Mouse (Mus musculus) forebrain, embryonic 15.5 days (tissue): ENCODE data around the gene Ghrl. TPM values are rescaled to one million over a fixed set of nuclear protein-coding genes. Genes with fewer than 3 reads are reported as not detected.
A peak's percentile ranks its signal among the peaks of the same experiment; 100 is the strongest.

Experiments used
- ATAC-seq: fragments of 200-750 bp; cut with Nextera tagmentation; replicated peaks from 2 replicates; pipeline ENCODE4 v1.8.0; 2017; ENCODE audit warnings: mild to moderate bottlenecking, moderate TSS enrichment, moderate library complexity
- H3K27ac ChIP-seq: fragments of 300-500 bp; sonication (generic); replicated peaks from 2 replicates; pipeline ENCODE4 v1.5.1; 2015; ENCODE audit warnings: mild to moderate bottlenecking, inconsistent platforms
- H3K27me3 ChIP-seq: fragments of 300-500 bp; sonication (generic); 2 replicates; pipeline ENCODE4 v1.6.1; 2015; ENCODE audit warnings: inconsistent platforms
- H3K36me3 ChIP-seq: fragments of 300-500 bp; sonication (generic); 2 replicates; pipeline ENCODE4 v1.6.1; 2015; ENCODE audit warnings: mild to moderate bottlenecking, inconsistent platforms
- H3K4me1 ChIP-seq: fragments of 300-500 bp; sonication (generic); 2 replicates; pipeline ENCODE4 v1.6.1; 2015; ENCODE audit warnings: inconsistent platforms
- H3K4me2 ChIP-seq: fragments of 300-500 bp; sonication (generic); replicated peaks from 2 replicates; pipeline ENCODE4 v1.6.1; 2015; ENCODE audit warnings: mild to moderate bottlenecking, inconsistent platforms
- H3K4me3 ChIP-seq: fragments of 300-500 bp; sonication (generic); 2 replicates; pipeline ENCODE4 v1.5.1; 2015; ENCODE audit warnings: mild to moderate bottlenecking, inconsistent platforms
- H3K9ac ChIP-seq: fragments of 300-500 bp; sonication (generic); replicated peaks from 2 replicates; pipeline ENCODE4 v1.6.1; 2015; ENCODE audit warnings: mild to moderate bottlenecking, inconsistent platforms
- H3K9me3 ChIP-seq: fragments of 300-500 bp; sonication (generic); 2 replicates; pipeline ENCODE4 v1.6.1; 2016; ENCODE audit warnings: inconsistent platforms
- WGBS: fragments of 180-500 bp; shearing (Covaris S2); methylation state at CpG from one replicate; pipeline ENCODE4 v1.1.7; 2015; ENCODE audit warnings: mixed read lengths; 5-methylcytosine and 5-hydroxymethylcytosine counted together
- polyA plus RNA-seq: library from polyadenylated mRNA; unstranded; fragments of >200 nt; fragmentation: Nextera tagmentation; extraction: Ambion mirVana; gene quantifications from 2 replicates; pipeline ENCODE4 v1.2.1, GENCODE M21; 2015

Gene Ghrl
- polyA plus RNA-seq, 1 experiment from 2014 or later = 0.41 TPM

GRCm38 (mm10) chr6:113695766-113696355, 23.8 kb downstream of the Ghrl start:
- Histone ChIP-seq H3K4me1 (peaks cover 25% of the 10 kb centered on the region), H3K27ac (no peak overlapping the region), H3K27me3 (no peaks in the 10 kb centered on the region), H3K4me3 (peak overlapping the region; percentile 94), H3K9ac (0 out of 2 replicates have a peak overlapping the region, but pooled peaks have one; percentile 40), H3K9me3 (no peaks in the 10 kb centered on the region), H3K4me2 (peak overlapping the region; percentile 98; the same call in 1 of the 2 replicates), H3K36me3 (0 out of 2 replicates have a peak, but pooled peaks cover 6% of the 10 kb centered on the region)
- no peak for ATAC-seq
- 81% methylated on average over 4 of the region's 4 CpGs for WGBS

- H3K27me3 ChIP-seq = no peaks in the 10 kb centered on the region
These were observed 24.5 kb downstream of the Ghrl start for GRCm38 (mm10) chr6:113695203-113695602.

GRCm38 (mm10) chr6:113693377-113693776, 26.3 kb downstream of the Ghrl start:
- no peaks in the 10 kb centered on the region for H3K36me3 ChIP-seq
- H3K4me3 ChIP-seq = no peak overlapping the region
- no peaks in the 10 kb centered on the region for H3K9me3 ChIP-seq
- WGBS = 90% methylated on average over 5 of the region's 5 CpGs
- H3K4me2 ChIP-seq = no peak overlapping the region
- no peak overlapping the region for H3K9ac ChIP-seq
- H3K4me1 ChIP-seq = peaks cover 14% of the 10 kb centered on the region
- ATAC-seq = no peak
- H3K27ac ChIP-seq = no peak overlapping the region
- H3K27me3 ChIP-seq = no peaks in the 10 kb centered on the region

More at GRCm38 (mm10) chr6:113695203-113695602, 24.5 kb downstream of the Ghrl start:
- Histone ChIP-seq H3K27ac (no peak overlapping the region), H3K4me2 (no peak overlapping the region), H3K9ac (no peak overlapping the region), H3K36me3 (0 out of 2 replicates have a peak, but pooled peaks cover 3% of the 10 kb centered on the region), H3K4me1 (peaks cover 23% of the 10 kb centered on the region), H3K4me3 (no peak overlapping the region), H3K9me3 (no peaks in the 10 kb centered on the region)
- no peak for ATAC-seq
- WGBS = 82% methylated on average over 1 of the region's 1 CpGs

GRCm38 (mm10) chr6:113692661-113693133, 27.0 kb downstream of the Ghrl start:
- H3K4me1 ChIP-seq = peaks cover 7% of the 10 kb centered on the region
- H3K36me3 ChIP-seq = no peaks in the 10 kb centered on the region
- no peak for ATAC-seq
- no peak overlapping the region for H3K9ac ChIP-seq
- H3K27ac ChIP-seq = no peak overlapping the region
- no peaks in the 10 kb centered on the region for H3K27me3 ChIP-seq
- H3K4me3 ChIP-seq = no peak overlapping the region
- H3K9me3 ChIP-seq = no peaks in the 10 kb centered on the region
- 82% methylated on average over 5 of the region's 5 CpGs for WGBS
- no peak overlapping the region for H3K4me2 ChIP-seq

GRCm38 (mm10) chr6:113691084-113691462, 28.6 kb downstream of the Ghrl start:
- H3K4me3 ChIP-seq = no peak overlapping the region
- ATAC-seq = no peak
- no peak overlapping the region for H3K9ac ChIP-seq
- no peak overlapping the region for H3K27ac ChIP-seq
- no peak overlapping the region for H3K4me2 ChIP-seq
- H3K27me3 ChIP-seq = no peaks in the 10 kb centered on the region
- no peaks in the 10 kb centered on the region for H3K36me3 ChIP-seq
- no peaks in the 10 kb centered on the region for H3K9me3 ChIP-seq
- peaks cover 2% of the 10 kb centered on the region for H3K4me1 ChIP-seq
- 86% methylated on average over 4 of the region's 4 CpGs for WGBS

- Histone ChIP-seq H3K4me1 (no peaks in the 10 kb centered on the region), H3K9me3 (no peaks in the 10 kb centered on the region), H3K27ac (no peak overlapping the region), H3K9ac (no peak overlapping the region), H3K36me3 (no peaks in the 10 kb centered on the region), H3K4me2 (no peak overlapping the region), H3K27me3 (no peaks in the 10 kb centered on the region), H3K4me3 (no peak overlapping the region)
- no peak for ATAC-seq
- WGBS = 15% methylated on average over 14 of the region's 14 CpGs
These were observed 29.1 kb downstream of the Ghrl start for GRCm38 (mm10) chr6:113690400-113691083.

- H3K27me3 ChIP-seq = no peaks in the 10 kb centered on the region
- H3K4me3 ChIP-seq = no peak overlapping the region
- H3K9ac ChIP-seq = no peak overlapping the region
- H3K4me1 ChIP-seq = no peaks in the 10 kb centered on the region
- ATAC-seq = no peak
- H3K9me3 ChIP-seq = no peaks in the 10 kb centered on the region
- H3K27ac ChIP-seq = no peak overlapping the region
- 36% methylated on average over 7 of the region's 7 CpGs for WGBS
- H3K4me2 ChIP-seq = no peak overlapping the region
- H3K36me3 ChIP-seq = no peaks in the 10 kb centered on the region
These were observed 29.7 kb downstream of the Ghrl start for GRCm38 (mm10) chr6:113690008-113690399.

- no peaks in the 10 kb centered on the region for H3K4me1 ChIP-seq
- no peaks in the 10 kb centered on the region for H3K36me3 ChIP-seq
- no peaks in the 10 kb centered on the region for H3K27me3 ChIP-seq
- WGBS = 50% methylated on average over 8 of the region's 8 CpGs
- no peak overlapping the region for H3K27ac ChIP-seq
- H3K4me2 ChIP-seq = no peak overlapping the region
- no peak overlapping the region for H3K4me3 ChIP-seq
- no peak overlapping the region for H3K9ac ChIP-seq
- no peaks in the 10 kb centered on the region for H3K9me3 ChIP-seq
- no peak for ATAC-seq
These were observed 33.0 kb downstream of the Ghrl start for GRCm38 (mm10) chr6:113686551-113687125.

- no peaks in the 10 kb centered on the region for H3K9me3 ChIP-seq
- ATAC-seq = no peak
- H3K27ac ChIP-seq = no peak overlapping the region
- no peak overlapping the region for H3K4me2 ChIP-seq
- H3K9ac ChIP-seq = no peak overlapping the region
- no peaks in the 10 kb centered on the region for H3K4me1 ChIP-seq
- H3K4me3 ChIP-seq = no peak overlapping the region
- WGBS = 84% methylated on average over 10 of the region's 10 CpGs
- no peaks in the 10 kb centered on the region for H3K36me3 ChIP-seq
- H3K27me3 ChIP-seq = no peaks in the 10 kb centered on the region
These were observed 36.4 kb downstream of the Ghrl start for GRCm38 (mm10) chr6:113683081-113683825.

GRCm38 (mm10) chr6:113681271-113681670, 38.4 kb downstream of the Ghrl start:
- H3K4me1 ChIP-seq = no peaks in the 10 kb centered on the region
- no peak overlapping the region for H3K9ac ChIP-seq
- no peak overlapping the region for H3K27ac ChIP-seq
- no peaks in the 10 kb centered on the region for H3K36me3 ChIP-seq
- no peaks in the 10 kb centered on the region for H3K9me3 ChIP-seq
- no peak overlapping the region for H3K4me3 ChIP-seq
- H3K27me3 ChIP-seq = no peaks in the 10 kb centered on the region
- ATAC-seq = no peak
- 20% methylated on average over 4 of the region's 4 CpGs for WGBS
- no peak overlapping the region for H3K4me2 ChIP-seq

- Histone ChIP-seq H3K36me3 (no peaks in the 10 kb centered on the region), H3K27me3 (no peaks in the 10 kb centered on the region), H3K4me3 (no peak overlapping the region), H3K9me3 (no peaks in the 10 kb centered on the region), H3K4me1 (no peaks in the 10 kb centered on the region), H3K4me2 (no peak overlapping the region), H3K27ac (no peak overlapping the region), H3K9ac (no peak overlapping the region)
- ATAC-seq = no peak
- 81% methylated on average over 9 of the region's 9 CpGs for WGBS
These were observed 39.6 kb downstream of the Ghrl start for GRCm38 (mm10) chr6:113679993-113680566.
